Mouse (Mus musculus): ENCODE results near the gene Cnnm3.

DNA sequence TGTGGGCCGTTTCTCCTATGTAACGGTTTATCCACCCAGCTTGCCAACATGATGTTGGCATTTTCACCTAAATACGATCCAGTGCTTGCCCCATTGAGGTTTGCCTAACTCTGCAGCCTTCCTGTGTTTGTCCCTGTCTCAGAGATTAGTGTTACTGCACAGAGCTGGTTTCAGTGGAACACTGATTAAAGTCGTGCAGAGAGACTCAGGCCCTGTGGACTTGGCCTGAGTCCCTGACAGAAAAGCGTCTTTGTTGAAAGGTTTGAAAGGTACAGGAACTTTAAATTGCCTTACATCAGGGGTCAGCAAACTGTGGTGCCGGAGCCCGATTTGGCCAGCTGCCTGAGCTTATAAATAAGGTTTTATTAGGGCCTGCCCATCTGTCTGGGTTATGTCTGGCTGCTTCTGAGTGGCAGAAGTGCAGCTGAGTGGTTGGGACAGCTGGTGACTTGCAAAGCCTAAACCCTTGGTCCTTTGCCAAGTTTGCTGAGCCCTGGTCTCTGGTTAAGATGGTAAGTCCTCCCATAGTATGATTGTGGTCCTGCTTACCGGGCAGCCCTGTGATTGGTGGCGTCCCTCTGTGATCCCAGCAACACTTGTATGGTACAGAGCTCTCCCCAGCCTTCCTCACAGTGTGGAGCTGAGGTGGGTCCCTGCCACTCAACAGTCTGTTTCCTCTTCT lies 11.8 kb downstream of the Cnnm3 start:
- TF ChIP-seq POLR2A (IDR thresholded peaks at IDR 0.05; ENCODE audit: insufficient read length, low read depth) (no peak), MYOD1 (IDR thresholded peaks at IDR 0.05; ENCODE audit: control insufficient read depth in 1 of 3, insufficient read length in 2 of 3, low read depth in 2 of 3) (peak; percentile 97 to 98 (median 98)), MAX (IDR thresholded peaks at IDR 0.05; ENCODE audit: low read depth) (no peak), USF1 (IDR thresholded peaks at IDR 0.05; ENCODE audit: low read depth) (no peak), POLR2AphosphoS2 (IDR thresholded peaks at IDR 0.05; ENCODE audit: insufficient read length, low read depth) (no peak), MYOG (IDR thresholded peaks at IDR 0.05; ENCODE audit: control insufficient read depth in 1 of 3, insufficient read depth in 1 of 3, insufficient read length in 2 of 3, low read depth in 2 of 3) (peak in 2 of 3 experiments; percentile 6 to 87), TCF12 (IDR thresholded peaks at IDR 0.05; ENCODE audit: insufficient read depth, poor library complexity, severe bottlenecking) (peak; percentile 73), E2F4 (IDR thresholded peaks at IDR 0.05; ENCODE audit: insufficient read depth) (no peak), CEBPB (IDR thresholded peaks at IDR 0.05; ENCODE audit: insufficient read depth, poor library complexity, severe bottlenecking) (no peak), TCF3 (IDR thresholded peaks at IDR 0.05; ENCODE audit: insufficient read length, low read depth) (peak; percentile 36), SRF (IDR thresholded peaks at IDR 0.05; ENCODE audit: control insufficient read depth, insufficient read length, low read depth) (no peak), REST (IDR thresholded peaks at IDR 0.05; ENCODE audit: insufficient read depth, insufficient read length) (no peak)

All from myocyte (in vitro differentiated cells).